Mouse (Mus musculus) erythroblast, adult 5-6 weeks (primary cell): ENCODE results near the gene Dag1. TPM values are rescaled to one million over a fixed set of nuclear protein-coding genes. Genes with fewer than 3 reads are reported as not detected.
"Not testable (repeated sequence)": the region's sequence is repeated elsewhere in the genome, so short reads cannot be mapped to it uniquely, and the experiment has no call there.

Experiments
- ATAC-seq: replicated peaks from 2 replicates; pipeline ENCODE4 v1.8.0; 2016; ENCODE audit warnings: moderate number of reproducible peaks, mild to moderate bottlenecking, moderate TSS enrichment, inconsistent platforms; ENCODE audit not compliant: poor library complexity, low FRiP score, severe bottlenecking
- total RNA-seq, 2 experiments: library from RNA; stranded (forward) in 1 of 2; stranded (reverse) in 1 of 2; fragments of 150-400 nt in 1 of 2; fragments of 200-764, 138-1000 nt in 1 of 2; gene quantifications; 2 replicates each; pipeline versions ENCODE4 v1.2.3 to v1.2.4; 2015 to 2017; ENCODE audit warnings: low replicate concordance in 2 of 2

The Dag1 gene
- total RNA-seq, 2 experiments from 2014 or later: 1.7 TPM

DNA sequence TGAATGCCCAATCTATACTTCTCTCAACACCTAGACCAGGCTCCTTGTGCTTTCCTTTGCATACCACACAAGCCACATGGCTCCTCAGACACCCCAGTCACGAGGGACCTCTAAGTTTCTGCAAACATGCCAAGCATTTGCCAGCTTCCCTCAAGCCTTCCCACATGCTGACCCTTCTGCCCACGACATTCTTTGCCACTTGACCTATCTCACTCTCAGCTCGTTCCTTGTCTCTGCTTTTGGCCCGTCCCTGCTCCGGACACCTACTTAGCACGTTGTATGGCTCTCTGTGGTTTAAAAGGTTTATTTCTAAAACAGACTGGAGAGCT lies 11.5 kb upstream of the Dag1 start:
- ATAC-seq: no peak

GRCm38 (mm10) chr9:108274476-108275330 lies 10.9 kb upstream of the Dag1 start:
- no peak for ATAC-seq

DNA sequence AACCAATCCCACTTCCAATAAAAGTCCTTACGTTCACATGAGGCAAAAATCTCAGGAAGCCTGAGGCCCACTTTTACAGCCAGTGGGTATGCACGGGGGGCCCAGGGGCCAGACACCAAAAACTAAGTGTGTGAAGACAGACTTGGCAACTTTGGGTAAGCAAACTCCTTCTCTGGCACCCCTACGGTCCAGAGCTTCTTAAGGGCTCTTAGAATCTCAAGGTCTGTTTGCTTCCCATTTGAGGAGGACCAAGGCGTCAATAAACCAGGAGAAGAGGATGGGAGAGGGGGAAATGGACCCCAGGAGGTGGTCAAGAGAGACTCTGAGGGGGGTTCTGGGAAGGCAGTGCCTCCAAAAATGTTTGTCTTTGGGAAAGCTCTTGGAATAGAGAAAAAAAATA lies 9.7 kb upstream of the Dag1 start:
- ATAC-seq: no peak

GRCm38 (mm10) chr9:108272691-108273090 lies 8.9 kb upstream of the Dag1 start:
- ATAC-seq: no peak

- ATAC-seq: no peak
Observed at GRCm38 (mm10) chr9:108271941-108272340, 8.2 kb upstream of the Dag1 start.

- ATAC-seq: not testable (repeated sequence)
Observed at GRCm38 (mm10) chr9:108268701-108269100, 4.9 kb upstream of the Dag1 start.

DNA sequence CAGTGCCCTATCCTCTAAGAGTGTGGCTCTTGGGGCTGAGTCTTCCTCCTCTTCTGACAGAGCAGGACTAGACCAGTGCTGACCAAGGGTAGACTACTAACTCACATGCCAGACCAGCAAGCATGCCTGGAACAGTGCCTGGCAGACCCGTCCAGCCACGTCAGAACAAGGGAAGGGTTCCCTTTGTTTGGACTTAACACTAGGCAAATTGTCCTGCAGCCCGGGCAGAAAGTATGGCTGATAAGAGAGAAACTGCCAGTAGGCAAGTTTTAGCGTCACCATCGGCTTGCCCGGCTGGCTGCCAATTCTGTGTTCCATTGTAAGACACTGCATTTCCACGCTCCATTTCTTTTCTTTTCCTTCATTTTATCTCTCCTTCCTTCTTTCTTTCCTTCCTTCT lies 3.9 kb upstream of the Dag1 start:
- ATAC-seq: no peak

- ATAC-seq: no peak
Observed at GRCm38 (mm10) chr9:108266261-108266935, 2.6 kb upstream of the Dag1 start.

DNA sequence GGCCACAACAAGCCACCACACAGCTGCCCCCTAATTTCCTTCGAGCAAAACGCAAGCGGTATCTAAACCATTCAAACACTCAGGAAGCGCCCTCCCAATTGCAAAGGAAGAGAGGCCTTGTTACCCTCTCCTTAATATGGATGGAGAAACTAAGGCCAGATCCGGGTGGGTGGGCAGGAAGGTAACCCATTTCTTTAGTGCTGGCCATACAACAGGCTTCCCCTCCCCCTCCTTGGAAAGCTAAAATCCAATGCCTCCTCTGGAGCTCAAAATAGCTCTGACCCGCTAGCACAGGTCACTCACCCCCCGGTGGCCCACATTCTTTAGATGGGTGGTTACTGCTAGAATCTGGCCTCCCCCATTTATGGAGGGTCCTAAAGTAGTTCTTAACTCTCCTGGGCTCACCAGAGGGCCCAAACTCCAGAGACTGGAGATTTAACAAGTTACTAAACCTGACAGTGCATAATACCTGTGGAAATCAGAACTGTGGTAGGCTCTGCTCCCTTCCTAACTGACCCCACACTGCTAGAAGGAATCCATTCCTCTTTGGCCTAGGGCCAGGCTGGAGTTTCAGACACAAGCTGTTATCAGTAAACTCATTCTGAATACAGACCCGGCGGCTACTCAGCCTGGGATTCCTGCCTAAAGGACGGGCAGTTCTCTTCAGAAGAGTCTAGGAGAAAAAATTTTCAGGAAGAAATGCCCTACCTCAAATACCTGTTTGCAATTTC lies 598 bp upstream of the Dag1 start:
- ATAC-seq: no peak

- ATAC-seq: peak; percentile 58
Observed at GRCm38 (mm10) chr9:108263131-108263681, 552 bp downstream of the Dag1 start.

DNA sequence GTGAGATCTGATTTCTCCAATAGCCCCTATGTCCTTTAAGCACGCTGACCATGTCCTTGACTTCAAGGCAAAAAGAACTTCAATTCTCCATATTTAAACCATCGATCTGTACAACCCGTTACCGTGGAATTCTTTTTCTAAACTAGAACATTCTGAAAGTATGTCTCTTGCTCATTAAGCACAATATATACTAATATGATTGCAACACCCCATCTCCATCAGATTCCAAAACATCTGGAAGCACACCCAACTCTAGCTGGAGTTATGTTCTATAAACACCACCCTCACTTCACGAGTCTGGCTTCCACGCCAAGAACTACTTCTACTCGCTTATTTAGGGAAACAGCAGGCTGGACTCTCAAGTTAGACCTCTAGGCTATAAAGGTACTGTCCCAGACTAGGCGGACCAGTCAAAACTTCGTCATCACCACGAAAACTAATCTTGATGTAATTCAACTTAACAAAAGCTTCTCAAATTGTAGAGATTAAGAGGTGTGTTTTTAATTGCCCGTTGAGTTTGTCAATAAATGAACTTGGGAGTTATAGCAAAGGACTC lies 1.2 kb downstream of the Dag1 start:
- ATAC-seq: no peak

DNA sequence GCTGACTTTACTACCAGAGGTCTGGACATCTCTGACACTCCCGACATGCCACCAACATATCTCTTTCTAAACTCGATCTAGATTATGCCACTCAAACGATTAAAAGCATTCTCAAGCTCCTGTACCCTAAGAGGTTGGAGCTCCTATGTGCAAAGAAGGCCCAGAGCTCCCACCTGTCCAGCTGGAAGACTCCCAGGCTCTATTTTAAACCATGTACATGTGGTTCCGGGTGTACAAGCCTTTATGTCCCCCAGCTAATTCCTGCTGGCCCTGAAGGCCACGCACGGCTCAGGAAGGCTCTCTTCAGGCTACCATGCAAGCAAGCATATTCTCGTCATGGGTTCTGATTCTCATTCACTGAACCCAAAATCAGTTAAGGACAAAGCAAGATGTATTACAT lies 1.9 kb downstream of the Dag1 start:
- ATAC-seq: no peak

DNA sequence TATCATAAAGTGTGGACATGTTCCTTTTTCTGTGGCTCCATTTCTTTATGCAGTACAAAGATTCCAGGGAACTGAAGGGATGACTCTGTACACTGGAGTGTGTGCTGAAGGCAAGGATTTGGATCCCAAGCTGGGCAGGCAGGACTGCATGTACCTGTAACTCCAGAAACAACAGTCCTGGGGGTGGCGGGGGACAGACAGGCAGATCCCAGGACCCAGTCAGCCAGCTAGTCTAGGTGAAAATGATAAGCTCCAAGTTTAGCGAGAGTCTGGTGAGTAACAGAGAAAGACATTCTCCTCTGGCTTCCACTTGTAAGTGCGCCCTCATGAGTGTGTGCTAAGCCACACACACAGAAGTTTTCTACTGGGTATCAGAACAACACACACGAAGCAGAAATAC lies 3.2 kb downstream of the Dag1 start:
- ATAC-seq: no peak

- no peak for ATAC-seq
Observed at GRCm38 (mm10) chr9:108252766-108253165, 11.0 kb downstream of the Dag1 start.

DNA sequence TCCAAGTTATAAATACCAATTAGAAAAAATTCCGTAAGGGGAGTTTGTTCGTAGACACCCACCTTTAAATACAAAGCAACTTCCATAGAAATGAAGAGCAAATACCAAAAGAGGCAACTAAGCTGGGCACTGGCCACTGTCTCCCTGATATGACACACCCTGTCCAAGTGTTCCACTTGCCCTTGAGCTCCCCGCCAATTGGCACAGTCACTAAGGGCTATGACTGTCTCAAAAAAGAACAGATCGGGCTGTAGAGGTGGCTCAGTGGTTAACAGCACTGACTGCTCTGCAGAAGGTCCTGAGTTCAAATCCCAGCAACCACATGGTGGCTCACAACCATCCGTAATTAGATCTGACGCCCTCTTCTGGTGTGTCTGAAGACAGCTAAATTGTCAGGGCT lies 11.9 kb downstream of the Dag1 start:
- ATAC-seq: no peak

GRCm38 (mm10) chr9:108248957-108249356 lies 14.8 kb downstream of the Dag1 start:
- no peak for ATAC-seq

DNA sequence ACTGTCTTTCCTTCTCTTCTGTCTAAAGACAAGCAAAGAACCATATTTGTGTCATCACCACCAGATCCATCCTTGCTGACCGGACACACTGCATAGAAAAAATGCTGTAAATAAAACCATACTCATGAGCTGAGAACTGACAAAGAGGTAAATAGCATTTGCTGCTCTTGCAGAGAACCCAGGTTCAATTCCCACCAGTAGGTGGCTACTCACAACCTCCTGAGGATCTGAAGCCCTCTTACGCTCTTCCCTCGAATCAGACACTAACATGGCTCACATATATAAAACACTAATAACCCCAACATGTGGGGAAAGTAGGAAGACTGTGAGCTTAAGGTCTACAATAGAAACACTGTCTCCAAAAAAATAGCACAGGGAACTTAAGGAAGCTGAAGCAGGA lies 18.8 kb downstream of the Dag1 start:
- ATAC-seq: 0 out of 2 replicates have a peak, but pooled peaks have one; percentile 61

GRCm38 (mm10) chr9:108244540-108244939 lies 19.2 kb downstream of the Dag1 start:
- ATAC-seq: no peak

DNA sequence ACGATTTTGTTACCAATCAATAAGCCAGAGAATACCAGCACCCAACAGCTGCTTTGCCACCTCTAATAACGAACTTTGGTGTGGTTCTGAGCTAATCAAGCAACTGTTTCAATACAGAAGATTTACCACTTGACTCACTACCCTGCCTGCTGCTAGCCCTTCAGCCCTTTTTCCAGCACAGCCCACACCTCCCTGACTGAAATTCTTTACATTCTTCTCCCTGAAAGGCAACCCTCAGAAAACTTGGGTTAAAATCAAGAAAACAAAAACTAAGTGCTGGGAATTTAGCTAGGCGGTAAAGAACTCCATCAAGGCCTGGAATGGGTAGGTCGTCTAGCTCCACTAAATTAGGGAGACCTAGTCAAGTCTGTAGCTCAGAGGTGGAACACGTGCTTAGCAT lies 23.8 kb downstream of the Dag1 start:
- ATAC-seq: no peak

DNA sequence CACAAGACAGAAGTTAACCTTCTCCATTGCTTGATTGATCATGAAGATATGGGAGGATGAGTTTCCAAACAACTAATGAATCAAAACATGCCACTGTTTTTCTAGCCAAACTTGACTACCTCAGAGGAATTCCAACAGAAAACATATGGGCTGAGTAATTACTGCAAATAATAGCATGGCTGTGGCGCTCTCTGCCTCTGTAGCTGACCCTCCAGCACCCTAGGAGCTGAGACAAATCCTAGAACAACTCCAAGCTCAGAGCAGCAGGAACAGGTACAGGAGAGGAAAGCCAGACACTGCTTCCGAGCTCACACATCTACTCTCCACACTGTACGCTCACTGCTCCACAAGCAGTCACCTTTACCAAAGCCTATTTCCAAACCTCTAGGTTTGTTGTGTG lies 24.9 kb downstream of the Dag1 start:
- no peak for ATAC-seq
